In the genomic region with DNA sequence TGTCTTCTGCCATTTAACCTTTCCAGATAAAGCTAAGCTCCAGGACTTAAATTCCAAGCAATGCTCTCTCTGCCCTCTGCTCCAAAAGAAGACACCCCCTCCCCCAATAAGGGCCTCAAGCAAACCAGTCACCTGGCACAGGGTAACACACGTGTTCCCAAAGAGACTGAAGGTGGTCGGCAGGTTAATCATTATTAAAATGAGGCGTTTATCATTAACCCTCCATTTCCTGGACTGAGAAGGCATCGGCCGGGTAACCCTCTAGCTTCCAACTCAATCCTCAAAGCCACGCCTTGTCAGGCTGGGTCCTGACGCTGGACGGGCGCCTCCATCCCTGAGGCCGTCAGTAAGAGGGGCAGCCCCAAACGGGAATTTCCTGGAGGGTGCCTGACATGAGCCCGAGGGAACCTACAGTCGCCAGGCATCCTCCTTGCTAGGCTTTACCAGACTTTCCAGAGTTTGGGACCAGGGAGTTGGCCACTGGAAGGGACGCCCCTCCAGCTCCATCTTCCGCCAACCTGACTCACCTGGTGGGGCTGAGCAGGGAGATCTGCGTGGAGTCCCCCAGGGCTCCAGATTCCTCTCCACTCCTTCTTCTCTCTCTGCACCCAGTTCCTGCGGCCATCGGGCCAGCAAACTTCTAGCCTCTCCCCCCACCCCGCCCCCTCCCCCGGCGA, we compare ENCODE assay signal across 9 mouse cellular contexts. TPM values are rescaled to one million over a fixed set of nuclear protein-coding genes. Genes with fewer than 3 reads are reported as not detected.
DNase-seq lines count a peak whose midpoint lies in the region; ATAC-seq and TF ChIP-seq lines count a peak whose summit lies in the region.
"Had no signal": no experiment of that assay in that cellular context is flagged by ENCODE, and none has a peak within 500 bp of the region (broad histone marks: within the 10 kb centered on the region; RNA-seq: fewer than 3 reads in every experiment).

No protein-coding gene starts in this region.

- WGBS in heart, adult 2 months: 13% methylated on average over 19 of the region's 21 CpGs
- under 1% methylated on average over 19 of the region's 21 CpGs for WGBS in heart, embryonic 13.5 days
- WGBS in midbrain, embryonic 13.5 days: under 1% methylated on average over 20 of the region's 21 CpGs

- TF ChIP-seq EP300 in heart, adult 2 months (IDR thresholded peaks at IDR 0.05; ENCODE audit: insufficient read depth, low read depth, low read length): no peak

- no peak overlapping the region for H3K27ac ChIP-seq in heart, adult 2 months
- no peak overlapping the region for H3K27ac ChIP-seq in heart, embryonic 13.5 days (replicated peaks)
- peak overlapping the region; percentile 92; the same call in 1 of the 2 replicates for H3K27ac ChIP-seq in midbrain, embryonic 13.5 days

- DNase-seq in heart, adult 2 months: peak in 1 of 2 experiments; percentile 9
- DNase-seq in heart, postnatal 10 days: no peak
- DNase-seq in cerebellum, adult 9-10 months: peak; percentile 52
- peak; percentile 53 to 75 for DNase-seq in kidney, postnatal 25 days
- DNase-seq in spleen, postnatal 10 days (ENCODE audit: low spot score in 2 of 2): no peak
- no peak for DNase-seq in spleen, postnatal 36 days (ENCODE audit: low spot score in 2 of 2)

- no peaks in the 10 kb centered on the region; the same call in 1 of the 2 replicates for H3K4me1 ChIP-seq in heart, adult 2 months (ENCODE audit: control insufficient read depth, insufficient read depth, low read length)
- H3K4me1 ChIP-seq in heart, embryonic 13.5 days: peaks cover 14% of the 10 kb centered on the region
- H3K4me1 ChIP-seq in midbrain, embryonic 13.5 days (replicated peaks): peaks cover 26% of the 10 kb centered on the region

- no peaks in the 10 kb centered on the region for H3K36me3 ChIP-seq in heart, adult 2 months (ENCODE audit: control insufficient read depth, insufficient read depth, low read length)
- H3K36me3 ChIP-seq in heart, embryonic 13.5 days: no peaks in the 10 kb centered on the region
- no peaks in the 10 kb centered on the region for H3K36me3 ChIP-seq in midbrain, embryonic 13.5 days
- H3K36me3 ChIP-seq: G1E had no signal

- no peak for TF ChIP-seq POLR2A in heart, adult 2 months (IDR thresholded peaks at IDR 0.05; ENCODE audit: insufficient read depth, low read depth, low read length)

- H3K4me2 ChIP-seq in heart, embryonic 13.5 days: peak overlapping the region; percentile 96
- H3K4me2 ChIP-seq in midbrain, embryonic 13.5 days (replicated peaks): peak overlapping the region; percentile 94

- no peak for ATAC-seq in heart, embryonic 13.5 days (ENCODE audit: extremely low read depth, insufficient number of reproducible peaks, low FRiP score, low TSS enrichment)
- peak; percentile 3; the same call in 1 of the 2 replicates for ATAC-seq in midbrain, embryonic 13.5 days

- peak overlapping the region; percentile 63 for H3K4me3 ChIP-seq in heart, adult 2 months
- H3K4me3 ChIP-seq in heart, embryonic 13.5 days: peak overlapping the region; percentile 69
- peak overlapping the region; percentile 54 for H3K4me3 ChIP-seq in midbrain, embryonic 13.5 days (replicated peaks)

- intact Hi-C loops in heart, adult 2 months (cut with DNase I): loop anchor here (5.0 kb wide), 2 partner anchors 253 to 448 kb away; no protein-coding TSS in a partner anchor
- intact Hi-C loops in heart, postnatal 10 days (cut with DNase I): loop anchor here (5.0 to 10.0 kb wide), 2 partner anchors 253 to 445 kb away; a partner anchor contains a TSS

- no peaks in the 10 kb centered on the region for H3K79me2 ChIP-seq in heart, adult 2 months (replicated peaks; ENCODE audit: control insufficient read depth, insufficient read depth, low read length)

- TF ChIP-seq CTCF in heart, adult 2 months (IDR thresholded peaks at IDR 0.05): no peak

- H3K27me3 ChIP-seq in heart, adult 2 months (ENCODE audit: control insufficient read depth, insufficient read depth, low read length): no peaks in the 10 kb centered on the region
- H3K27me3 ChIP-seq in heart, embryonic 13.5 days (replicated peaks): peaks cover 50% of the 10 kb centered on the region
- peaks cover 7% of the 10 kb centered on the region; the same call in 1 of the 2 replicates for H3K27me3 ChIP-seq in midbrain, embryonic 13.5 days

- H3K9ac ChIP-seq in heart, adult 2 months (ENCODE audit: low read depth, low read length): peak overlapping the region; percentile 28
- peak overlapping the region; percentile 85 for H3K9ac ChIP-seq in heart, embryonic 13.5 days
- peak overlapping the region; percentile 74 for H3K9ac ChIP-seq in midbrain, embryonic 13.5 days (replicated peaks)

- H3K9me3 ChIP-seq in heart, embryonic 13.5 days: no peaks in the 10 kb centered on the region
- H3K9me3 ChIP-seq in midbrain, embryonic 13.5 days: no peaks in the 10 kb centered on the region
- H3K9me3 ChIP-seq: G1E had no signal

RNA-seq across cellular contexts. Expression of a gene that starts 0.7 kb away (rescaled TPM):
- 1 to 10 TPM; 4.4 to 6.9 TPM for total RNA-seq in heart, adult 2 months (2021)
- polyA plus RNA-seq in heart, adult 2 months (2012; rRNA removed): 1.2 and 1.4 TPM in 2 replicates
- 10 to 100 TPM in 1 of 2 experiments, 1 to 10 TPM in 1; 4.5 to 10.9 TPM for total RNA-seq in heart, postnatal 10 days (2021)
- 7.9 and 8.4 TPM in 2 replicates for polyA plus RNA-seq in heart, embryonic 13.5 days (2015; fragmentation: Nextera tagmentation; extraction: Ambion mirVana)
- polyA plus RNA-seq in midbrain, embryonic 13.5 days (2015; fragmentation: Nextera tagmentation; extraction: Ambion mirVana): 21.8 and 22.1 TPM in 2 replicates

RNA-seq across cellular contexts. Expression of a gene that starts 47.3 kb away (rescaled TPM):
- total RNA-seq in heart, adult 2 months (2021): 1 to 10 TPM; 2.7 to 4.0 TPM
- polyA plus RNA-seq in heart, adult 2 months (2012; rRNA removed): 0.84 and 1.4 TPM in 2 replicates
- 1 to 10 TPM; 2.0 to 2.3 TPM for total RNA-seq in heart, postnatal 10 days (2021)
- polyA plus RNA-seq in heart, embryonic 13.5 days (2015; fragmentation: Nextera tagmentation; extraction: Ambion mirVana): 0.27 and 0.37 TPM in 2 replicates
- polyA plus RNA-seq in midbrain, embryonic 13.5 days (2015; fragmentation: Nextera tagmentation; extraction: Ambion mirVana): 0.14 and 0.23 TPM in 2 replicates
- polyA plus RNA-seq: G1E had no signal

Comparison
In these comparisons a context has a peak if more than half of its experiments do, and no peak if none do; other contexts are left out.
1. DNase-seq: peak in cerebellum, adult 9-10 months (single experiment) and kidney, postnatal 25 days (2 of 2); none in heart, postnatal 10 days (0 of 2), spleen, postnatal 10 days (0 of 2) and spleen, postnatal 36 days (0 of 2).
2. H3K9ac ChIP-seq: peak in every context shown above with its lines; median percentile 85 in heart, embryonic 13.5 days; 74 in midbrain, embryonic 13.5 days; 28 in heart, adult 2 months.
3. Peak in every context shown above with its lines, with median percentiles within 50 percentile points of each other: H3K4me3 ChIP-seq.